In the genomic region with DNA sequence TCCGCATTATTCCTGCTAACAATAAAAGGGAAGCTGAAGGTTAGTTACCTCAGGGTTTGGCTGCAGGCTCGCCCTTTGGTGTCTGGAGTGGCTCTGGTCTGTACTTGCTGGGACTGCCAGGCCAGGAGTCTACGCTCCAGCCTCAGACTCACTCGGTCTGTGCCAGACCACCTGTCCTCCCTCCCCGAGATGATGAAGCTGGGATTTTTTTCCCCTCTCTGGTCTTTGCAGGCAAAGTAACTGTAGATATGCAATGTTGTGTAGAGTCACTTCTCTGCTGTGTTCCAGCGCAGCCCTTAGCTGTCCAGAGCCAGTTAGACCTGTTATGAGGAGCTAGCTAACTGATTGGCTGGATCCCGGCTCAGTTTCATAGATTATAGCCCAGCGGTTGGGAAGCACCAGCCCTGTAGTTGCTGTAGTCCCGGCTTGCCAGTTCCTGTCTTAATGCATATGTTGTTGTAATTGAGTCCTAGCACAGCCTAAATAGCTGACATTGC, we compare ENCODE assay signal across 8 mouse cellular contexts. TPM values are rescaled to one million over a fixed set of nuclear protein-coding genes. Genes with fewer than 3 reads are reported as not detected.
DNase-seq lines count a peak whose midpoint lies in the region; ATAC-seq lines count a peak whose summit lies in the region.

No protein-coding gene starts in this region.

- H3K4me1 ChIP-seq in limb, embryonic 15.5 days, result peaks cover 19% of the 10 kb centered on the region; the same call in 1 of the 2 replicates

- H3K27ac ChIP-seq in limb, embryonic 15.5 days, result no peak overlapping the region

- no peaks in the 10 kb centered on the region for H3K9me3 ChIP-seq in limb, embryonic 15.5 days

- peak overlapping the region; percentile 12; the same call in 1 of the 2 replicates for H3K4me3 ChIP-seq in limb, embryonic 15.5 days

- 17% methylated on average over 9 of the region's 9 CpGs for WGBS in limb, embryonic 15.5 days

- no peaks in the 10 kb centered on the region for H3K27me3 ChIP-seq in limb, embryonic 15.5 days

- no peak overlapping the region for H3K9ac ChIP-seq in limb, embryonic 15.5 days

- ATAC-seq in limb, embryonic 15.5 days (ENCODE audit: insufficient number of reproducible peaks, low FRiP score, low TSS enrichment, low read depth), result peak; percentile 77

- peak; percentile 4 to 13 for DNase-seq in cerebellum, postnatal 25 days
- DNase-seq in cerebellum, adult 8-10 months, result no peak
- DNase-seq in urinary bladder, adult 2 months (ENCODE audit: low spot score), result peak; percentile 22
- no peak for DNase-seq in urinary bladder, postnatal 10 days (ENCODE audit: low spot score)
- DNase-seq in natural killer cell, adult 2 months (ENCODE audit: low spot score in 2 of 2), result no peak
- DNase-seq in thymus, postnatal 10 days (ENCODE audit: low spot score in 2 of 2), result no peak
- no peak for DNase-seq in adrenal gland, postnatal 14 days

- no peaks in the 10 kb centered on the region for H3K36me3 ChIP-seq in limb, embryonic 15.5 days

- peak overlapping the region; percentile 38 for H3K4me2 ChIP-seq in limb, embryonic 15.5 days

RNA-seq across cellular contexts. Expression of gene Pde4d, which starts 48.5 kb away (rescaled TPM):
- 21.4 and 26.4 TPM in 2 replicates for polyA plus RNA-seq in urinary bladder, adult 2 months (2012; rRNA removed)
- polyA plus RNA-seq in limb, embryonic 15.5 days (2015; fragmentation: Nextera tagmentation; extraction: Ambion mirVana), result 17.7 and 19.8 TPM in 2 replicates
- total RNA-seq in adrenal gland, postnatal 14 days (2021), result 61.8 and 67.1 TPM in 2 replicates

Comparison
In these comparisons a context has a peak if more than half of its experiments do, and no peak if none do; other contexts are left out.
1. DNase-seq: peak in cerebellum, postnatal 25 days (2 of 2) and urinary bladder, adult 2 months (single experiment); none in cerebellum, adult 8-10 months (single experiment), urinary bladder, postnatal 10 days (single experiment), natural killer cell, adult 2 months (0 of 2), thymus, postnatal 10 days (0 of 2) and adrenal gland, postnatal 14 days (single experiment).